Mouse (Mus musculus) gastrocnemius, adult 8-10 months (tissue): ENCODE data around the gene Ang. TPM values are rescaled to one million over a fixed set of nuclear protein-coding genes. Genes with fewer than 3 reads are reported as not detected.

Source experiments
- total RNA-seq, 4 experiments: library from RNA; stranded (reverse); gene quantifications; 2 replicates each; pipeline ENCODE4 v1.2.4; 2022

The Ang gene
- total RNA-seq, 4 experiments from 2014 or later = 1.2 to 3.0 (median 1.6) TPM

Other genes starting within 250 kb of the Ang start
- 1 to 10 TPM; 7.2 to 9.4 (median 8.4) TPM for gene Tep1, start 220.6 kb upstream of the Ang start, total RNA-seq
- 10 to 100 TPM; 73.7 to 90.4 (median 77.6) TPM for gene Klhl33, start 193.6 kb upstream of the Ang start, total RNA-seq
- gene Osgep, start 166.3 kb upstream of the Ang start, total RNA-seq = 10 to 100 TPM; 42.4 to 63.1 (median 48.7) TPM
- 10 to 100 TPM; 30.8 to 35.9 (median 33.3) TPM for gene Apex1, start 166.2 kb upstream of the Ang start, total RNA-seq
- gene Pip4p1, start 160.3 kb upstream of the Ang start, total RNA-seq = 10 to 100 TPM; 12.4 to 19.8 (median 18.4) TPM
- 1 to 10 TPM; 2.2 to 4.4 (median 3.2) TPM for gene Pnp, start 160.1 kb upstream of the Ang start, total RNA-seq
- gene Gm49342, start 146.6 kb upstream of the Ang start, total RNA-seq = 1 to 10 TPM; 2.1 to 5.2 (median 3.3) TPM
- under 1 TPM in 3 of 4 experiments, not detected in 1; 0.29 to 0.64 (median 0.52) TPM for gene Pnp2, start 135.2 kb upstream of the Ang start, total RNA-seq
- gene Rnase10, start 83.4 kb upstream of the Ang start, total RNA-seq = not detected
- not detected for gene Rnase9, start 49.3 kb upstream of the Ang start, total RNA-seq
- not detected for gene Rnase11, start 41.0 kb upstream of the Ang start, total RNA-seq
- gene Rnase12, start 33.5 kb upstream of the Ang start, total RNA-seq = not detected
- gene Olfr750, start 16.7 kb upstream of the Ang start, total RNA-seq = not detected
- 10 to 100 TPM; 17.3 to 32.3 (median 23.6) TPM for gene Rnase4, start 73 bp upstream of the Ang start, total RNA-seq
- gene Eddm3b, start 23.3 kb downstream of the Ang start, total RNA-seq = not detected
- gene Rnase6, start 32.8 kb downstream of the Ang start, total RNA-seq = not detected
- not detected for gene Rnase1, start 55.6 kb downstream of the Ang start, total RNA-seq
- not detected for gene Rnase2b, start 71.1 kb downstream of the Ang start, total RNA-seq
- gene Ang2, start 108.0 kb downstream of the Ang start, total RNA-seq = not detected
- gene Ear14, start 112.2 kb downstream of the Ang start, total RNA-seq = not detected
- 1 to 10 TPM in 2 of 4 experiments, under 1 TPM in 2; 0.48 to 5.7 (median 2.8) TPM for gene Rnase2a, start 165.0 kb downstream of the Ang start, total RNA-seq